Mouse (Mus musculus): ENCODE measurements around the gene Ezr. TPM values are rescaled to one million over a fixed set of nuclear protein-coding genes. Genes with fewer than 3 reads are reported as not detected.

Ezr gene
- polyA plus RNA-seq, 1 experiment from 2014 or later = 94.4 TPM

DNA sequence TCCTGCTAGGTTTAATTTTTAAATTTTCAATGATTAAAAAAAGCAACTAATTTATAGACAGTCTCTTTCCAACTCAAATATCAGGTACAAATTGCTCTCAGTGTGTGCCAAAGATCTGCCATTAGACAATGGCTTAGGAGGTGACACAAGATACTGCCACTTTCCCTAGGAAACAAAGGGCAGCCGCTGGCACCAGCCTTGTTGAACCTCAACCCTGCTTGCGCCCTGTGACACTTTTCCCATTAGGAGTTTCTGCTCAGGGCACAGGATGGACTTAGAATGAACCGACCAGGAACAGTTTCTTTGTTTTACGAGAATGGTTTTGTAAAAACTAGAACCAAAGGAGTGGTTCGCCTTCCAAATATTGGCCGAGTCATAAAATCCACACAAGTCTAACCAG lies 6.5 kb downstream of the Ezr start:
- no peak for ATAC-seq (ENCODE audit: low FRiP score)
- Histone ChIP-seq H3K36me3 (no peaks in the 10 kb centered on the region), H3K4me2 (no peak overlapping the region), H3K27ac (no peak overlapping the region), H3K9ac (no peak overlapping the region), H3K9me3 (no peaks in the 10 kb centered on the region), H3K27me3 (peaks cover 33% of the 10 kb centered on the region), H3K4me3 (no peak overlapping the region), H3K4me1 (replicated peaks) (peaks cover 22% of the 10 kb centered on the region)
- 56% methylated on average over 6 of the region's 6 CpGs for WGBS

DNA sequence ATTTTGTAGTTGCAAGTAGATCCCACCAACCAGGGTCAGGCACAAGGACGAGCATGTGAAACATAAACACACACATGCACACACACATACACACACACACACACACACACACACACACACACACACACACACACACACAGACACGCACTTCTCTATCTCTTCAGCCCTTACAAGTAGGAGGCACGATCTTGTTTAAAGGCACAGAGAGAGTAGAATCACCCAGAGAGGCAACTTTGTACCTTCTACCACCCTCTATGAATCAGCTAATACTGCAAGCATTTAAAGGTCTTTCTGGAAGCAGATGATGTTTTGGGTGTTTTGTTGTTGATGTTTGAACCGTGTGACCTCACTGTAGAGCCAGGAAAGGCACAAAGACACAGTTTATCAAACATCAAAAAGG lies 6.9 kb downstream of the Ezr start:
- Histone ChIP-seq H3K4me1 (replicated peaks) (peaks cover 22% of the 10 kb centered on the region), H3K4me3 (no peak overlapping the region), H3K36me3 (no peaks in the 10 kb centered on the region), H3K4me2 (no peak overlapping the region), H3K27ac (no peak overlapping the region), H3K9me3 (no peaks in the 10 kb centered on the region), H3K9ac (no peak overlapping the region), H3K27me3 (peaks cover 28% of the 10 kb centered on the region)
- no peak for ATAC-seq (ENCODE audit: low FRiP score)
- WGBS = 80% methylated on average over 4 of the region's 4 CpGs

DNA sequence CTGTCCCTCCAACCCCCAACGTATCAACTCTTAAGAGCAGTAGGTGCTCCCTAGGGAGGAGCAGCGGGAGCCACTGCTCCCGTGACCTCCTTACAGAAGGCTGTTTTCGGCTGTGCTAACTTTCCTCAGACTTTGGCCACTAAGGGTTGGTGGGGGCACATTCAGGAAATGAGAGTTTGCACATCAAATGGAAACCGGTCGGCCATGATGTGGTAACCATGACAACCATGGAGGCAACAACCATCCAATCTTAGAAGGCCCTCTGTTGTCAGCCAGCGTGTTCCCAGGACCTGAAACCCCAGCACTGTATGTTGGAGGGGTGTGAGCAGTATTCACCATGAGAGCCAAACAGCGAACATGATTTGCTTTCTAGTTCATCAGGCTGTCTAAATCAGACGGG lies 7.4 kb downstream of the Ezr start:
- 50% methylated on average over 9 of the region's 9 CpGs for WGBS
- H3K9ac ChIP-seq = no peak overlapping the region
- no peaks in the 10 kb centered on the region for H3K9me3 ChIP-seq
- no peak overlapping the region for H3K27ac ChIP-seq
- H3K4me1 ChIP-seq (replicated peaks) = peaks cover 22% of the 10 kb centered on the region
- no peak for ATAC-seq (ENCODE audit: low FRiP score)
- peaks cover 24% of the 10 kb centered on the region for H3K27me3 ChIP-seq
- H3K4me3 ChIP-seq = no peak overlapping the region
- H3K4me2 ChIP-seq = no peak overlapping the region
- no peaks in the 10 kb centered on the region for H3K36me3 ChIP-seq

DNA sequence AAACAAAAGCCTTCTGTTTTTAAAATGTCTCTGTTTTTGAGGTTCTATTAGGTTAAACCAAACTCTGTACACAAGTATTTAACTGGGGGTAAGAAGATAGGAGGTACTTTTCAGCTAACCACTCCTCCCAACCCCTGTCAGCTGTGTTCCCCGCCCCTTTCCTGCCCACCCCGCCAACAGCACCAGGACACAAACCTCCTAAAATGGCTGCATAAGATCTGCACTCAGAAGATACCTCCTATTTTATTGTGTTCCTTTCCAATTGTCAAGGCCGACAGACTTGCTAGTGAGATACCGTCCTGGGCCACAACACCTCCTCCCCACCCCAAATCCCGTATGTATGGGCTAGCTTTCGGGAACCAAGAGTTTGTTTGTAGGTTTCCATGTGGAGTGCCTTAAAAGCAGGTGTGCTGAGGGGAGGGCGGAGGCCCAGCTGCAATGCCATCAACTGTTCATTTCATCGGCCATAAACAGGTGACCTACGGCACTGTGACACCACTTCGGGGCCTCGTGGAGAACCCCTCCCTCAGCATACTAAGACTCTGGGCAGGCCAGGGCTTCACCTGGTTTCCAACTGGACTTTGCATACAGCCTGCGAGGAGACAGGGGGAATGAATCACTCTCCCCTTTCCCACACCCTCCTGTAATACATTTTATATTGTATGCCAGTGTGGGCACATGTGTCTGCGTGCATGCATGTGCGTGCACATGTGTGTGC lies 9.2 kb downstream of the Ezr start:
- Histone ChIP-seq H3K27ac (no peak overlapping the region), H3K4me3 (no peak overlapping the region), H3K9ac (no peak overlapping the region), H3K4me2 (no peak overlapping the region), H3K36me3 (no peaks in the 10 kb centered on the region), H3K9me3 (no peaks in the 10 kb centered on the region), H3K27me3 (peaks cover 7% of the 10 kb centered on the region; the same call in 1 of the 2 replicates), H3K4me1 (replicated peaks) (peaks cover 6% of the 10 kb centered on the region)
- WGBS = 91% methylated on average over 14 of the region's 14 CpGs
- ATAC-seq (ENCODE audit: low FRiP score) = no peak

DNA sequence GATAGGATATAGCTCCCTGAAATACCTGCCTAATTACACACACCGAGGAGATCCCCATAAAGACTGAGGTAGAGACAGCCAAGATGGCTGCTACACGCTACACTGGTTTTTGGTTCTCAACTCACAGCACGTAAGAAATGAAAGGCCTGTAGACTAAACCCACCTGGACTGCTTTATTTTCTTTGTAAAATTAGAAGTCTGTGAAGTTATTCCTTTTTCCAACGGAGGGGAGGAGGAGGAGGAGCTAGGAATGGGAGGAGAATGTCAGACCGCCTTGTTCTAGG lies 10.2 kb downstream of the Ezr start:
- Histone ChIP-seq H3K9me3 (no peaks in the 10 kb centered on the region), H3K4me3 (no peak overlapping the region), H3K27ac (no peak overlapping the region), H3K4me1 (replicated peaks) (peaks cover 3% of the 10 kb centered on the region; the same call in 1 of the 2 replicates), H3K36me3 (no peaks in the 10 kb centered on the region), H3K9ac (no peak overlapping the region), H3K27me3 (peaks cover 3% of the 10 kb centered on the region; the same call in 1 of the 2 replicates), H3K4me2 (no peak overlapping the region)
- WGBS = 81% methylated on average over 5 of the region's 5 CpGs
- no peak for ATAC-seq (ENCODE audit: low FRiP score)

DNA sequence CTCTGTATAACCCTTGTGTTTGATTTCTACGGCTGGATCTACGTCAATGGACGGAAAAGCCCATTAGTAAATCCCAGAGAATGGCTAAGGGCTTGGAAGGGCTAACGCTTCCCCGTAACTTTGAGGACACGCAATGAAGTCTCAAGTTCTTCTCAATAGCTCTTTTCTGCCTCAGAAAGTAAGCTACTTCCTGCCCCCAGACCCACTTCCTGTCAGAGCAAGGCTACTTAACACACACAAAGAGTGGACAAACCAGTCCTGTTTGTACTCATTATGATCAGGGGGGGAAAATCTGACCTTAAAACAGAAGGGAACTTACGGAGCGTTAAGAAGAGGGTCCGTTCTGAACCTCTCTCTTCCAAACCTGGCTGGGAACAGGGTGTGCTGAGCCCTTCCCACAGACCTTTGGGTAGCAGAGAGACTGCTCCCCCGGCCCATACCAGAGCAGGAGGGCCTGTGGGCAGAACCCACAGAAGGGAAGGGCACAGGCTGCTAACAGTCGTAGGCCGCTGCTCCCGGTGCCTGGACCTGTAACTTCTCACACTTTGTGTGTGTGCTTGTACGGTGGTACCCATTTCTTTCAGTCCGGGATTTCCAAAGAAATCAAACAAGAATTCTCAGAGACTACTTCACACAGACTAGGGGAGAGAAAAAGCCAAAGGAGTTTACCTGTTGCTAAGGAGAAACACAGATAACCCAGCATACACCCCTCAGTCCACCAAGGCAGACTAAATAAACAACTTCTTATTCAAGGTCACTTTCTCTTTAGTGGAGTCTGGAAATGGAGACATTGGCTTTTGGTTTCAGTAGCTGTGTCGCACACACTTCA lies 10.7 kb downstream of the Ezr start:
- H3K4me2 ChIP-seq = no peak overlapping the region
- no peaks in the 10 kb centered on the region for H3K9me3 ChIP-seq
- ATAC-seq (ENCODE audit: low FRiP score) = no peak
- no peaks in the 10 kb centered on the region for H3K27me3 ChIP-seq
- H3K4me3 ChIP-seq = no peak overlapping the region
- H3K9ac ChIP-seq = no peak overlapping the region
- H3K4me1 ChIP-seq (replicated peaks) = peaks cover 3% of the 10 kb centered on the region; the same call in 1 of the 2 replicates
- WGBS = 86% methylated on average over 16 of the region's 16 CpGs
- no peaks in the 10 kb centered on the region for H3K36me3 ChIP-seq
- H3K27ac ChIP-seq = no peak overlapping the region

DNA sequence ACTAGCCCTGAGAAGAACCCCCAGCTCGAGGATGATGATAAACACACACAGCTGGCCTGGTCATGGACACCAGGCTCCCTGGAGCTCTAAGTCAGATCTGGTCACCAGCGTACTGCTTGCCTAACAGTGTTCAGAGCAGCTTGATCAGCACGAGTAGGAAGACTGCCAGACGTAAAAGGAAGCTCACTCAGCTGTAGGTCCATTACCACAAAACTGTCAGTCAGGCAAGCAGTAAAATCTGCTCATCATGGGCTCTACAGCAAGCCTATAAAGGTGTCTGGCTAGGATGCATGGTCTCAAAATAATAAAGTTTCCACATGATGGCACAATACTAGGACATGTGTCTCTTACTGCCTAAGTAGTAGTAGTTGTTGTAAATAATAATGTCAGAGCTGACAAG lies 13.0 kb downstream of the Ezr start:
- 0 out of 2 replicates have a peak overlapping the region, but pooled peaks have one; percentile 3 for H3K27ac ChIP-seq
- H3K4me3 ChIP-seq = no peak overlapping the region
- H3K36me3 ChIP-seq = no peaks in the 10 kb centered on the region
- peaks cover 13% of the 10 kb centered on the region for H3K4me1 ChIP-seq (replicated peaks)
- H3K4me2 ChIP-seq = no peak overlapping the region
- H3K9ac ChIP-seq = no peak overlapping the region
- ATAC-seq (ENCODE audit: low FRiP score) = no peak
- 62% methylated on average over 4 of the region's 4 CpGs for WGBS
- no peaks in the 10 kb centered on the region for H3K9me3 ChIP-seq
- H3K27me3 ChIP-seq = no peaks in the 10 kb centered on the region

DNA sequence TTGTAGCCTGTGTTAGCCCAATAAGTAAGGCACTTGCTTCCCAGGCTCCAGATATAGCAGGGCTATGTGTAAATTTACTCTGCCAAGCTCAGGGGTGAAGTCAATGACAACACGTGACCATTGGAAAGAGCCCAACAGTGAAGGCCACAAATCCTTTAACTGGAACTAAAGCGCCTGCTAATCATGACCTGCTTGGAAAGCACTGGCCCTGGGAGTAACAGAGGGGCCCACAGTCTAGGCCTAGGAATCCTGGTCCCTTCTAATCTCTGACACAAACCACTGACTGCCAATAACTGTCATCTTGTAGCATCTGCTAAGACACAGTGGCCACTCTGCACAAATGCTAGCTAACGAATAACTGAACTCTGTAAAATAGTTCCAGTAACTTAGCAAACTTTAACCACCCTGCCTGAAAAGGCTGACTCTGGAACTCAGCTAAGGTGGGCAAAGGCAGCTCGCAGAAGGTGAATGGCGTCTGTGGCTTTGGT lies 14.2 kb downstream of the Ezr start:
- H3K4me1 ChIP-seq (replicated peaks) = peaks cover 23% of the 10 kb centered on the region
- WGBS = 89% methylated on average over 5 of the region's 5 CpGs
- no peak for ATAC-seq (ENCODE audit: low FRiP score)

DNA sequence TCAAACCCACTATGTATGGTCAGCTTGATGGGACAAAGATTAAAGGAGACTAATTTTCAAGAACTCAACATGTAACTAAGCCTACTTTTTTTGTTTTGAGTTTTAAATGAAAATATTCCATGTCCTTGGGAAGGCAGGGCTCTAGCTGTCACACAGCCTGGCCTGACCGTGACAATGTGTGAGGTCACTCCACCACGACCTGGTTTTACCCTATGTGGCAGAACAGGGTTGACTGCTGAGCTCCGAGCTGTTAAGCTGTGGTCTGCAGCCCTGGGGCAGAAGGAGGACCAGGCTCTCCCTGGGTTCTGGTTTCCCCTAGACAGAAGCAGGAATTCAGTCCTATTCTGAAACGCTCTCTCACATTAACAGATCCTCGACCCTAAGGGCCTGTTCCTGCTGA lies 14.8 kb downstream of the Ezr start:
- H3K4me2 ChIP-seq = no peak overlapping the region
- peaks cover 27% of the 10 kb centered on the region for H3K4me1 ChIP-seq (replicated peaks)
- WGBS = 64% methylated on average over 5 of the region's 5 CpGs
- no peaks in the 10 kb centered on the region for H3K9me3 ChIP-seq
- H3K36me3 ChIP-seq = no peaks in the 10 kb centered on the region
- no peak for ATAC-seq (ENCODE audit: low FRiP score)
- H3K9ac ChIP-seq = no peak overlapping the region
- H3K27me3 ChIP-seq = no peaks in the 10 kb centered on the region
- no peak overlapping the region for H3K4me3 ChIP-seq
- H3K27ac ChIP-seq = no peak overlapping the region

More for the DNA sequence above, 14.2 kb downstream of the Ezr start:
- Histone ChIP-seq H3K27ac (no peak overlapping the region), H3K9ac (no peak overlapping the region), H3K36me3 (no peaks in the 10 kb centered on the region), H3K4me3 (no peak overlapping the region), H3K4me2 (no peak overlapping the region), H3K27me3 (no peaks in the 10 kb centered on the region), H3K9me3 (no peaks in the 10 kb centered on the region)

DNA sequence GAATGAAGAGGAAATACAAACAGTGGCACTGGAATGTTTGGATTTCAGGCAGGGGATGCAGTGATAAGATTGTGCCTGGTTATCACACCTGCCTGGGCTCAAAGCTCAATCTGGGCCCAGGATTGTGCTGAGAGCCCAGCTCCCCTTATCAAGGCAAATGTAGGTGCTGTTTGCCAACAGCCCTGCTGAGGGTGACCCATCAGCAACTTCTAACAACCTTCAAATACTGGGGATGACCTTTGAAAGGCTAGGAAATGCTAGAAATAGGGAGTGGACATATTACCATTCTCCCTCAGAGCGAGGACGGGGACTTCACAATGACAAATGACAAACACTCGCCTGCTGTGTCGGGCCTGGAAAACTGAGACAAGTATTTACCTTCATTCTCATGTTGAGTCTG lies 15.8 kb downstream of the Ezr start:
- Histone ChIP-seq H3K27ac (no peak overlapping the region), H3K4me1 (replicated peaks) (peaks cover 27% of the 10 kb centered on the region), H3K27me3 (no peaks in the 10 kb centered on the region), H3K9me3 (no peaks in the 10 kb centered on the region), H3K4me3 (no peak overlapping the region), H3K9ac (no peak overlapping the region), H3K36me3 (no peaks in the 10 kb centered on the region), H3K4me2 (no peak overlapping the region)
- no peak for ATAC-seq (ENCODE audit: low FRiP score)
- WGBS = 74% methylated on average over 4 of the region's 4 CpGs

DNA sequence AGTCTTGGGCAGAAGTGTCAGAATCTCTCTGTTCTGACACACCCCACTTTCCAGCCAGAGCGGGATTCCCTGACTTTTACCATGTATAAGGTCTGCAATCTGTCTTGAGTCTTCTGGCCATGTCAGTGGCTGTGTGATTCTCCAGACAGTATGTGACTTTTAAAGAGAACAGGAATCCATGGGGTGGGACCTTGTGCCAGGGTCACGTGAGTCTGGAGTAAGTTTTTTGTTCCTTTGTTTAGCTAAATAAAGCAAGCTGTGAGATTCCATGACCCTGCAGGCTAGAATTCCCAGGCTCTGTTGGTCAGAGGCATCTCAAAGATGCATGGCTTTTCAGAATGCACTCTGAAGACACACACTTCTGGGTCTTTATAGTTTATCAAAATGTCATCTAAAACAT lies 16.7 kb downstream of the Ezr start:
- Histone ChIP-seq H3K9me3 (no peaks in the 10 kb centered on the region), H3K4me3 (no peak overlapping the region), H3K4me1 (replicated peaks) (peaks cover 27% of the 10 kb centered on the region), H3K9ac (no peak overlapping the region), H3K27ac (no peak overlapping the region), H3K27me3 (no peaks in the 10 kb centered on the region), H3K36me3 (no peaks in the 10 kb centered on the region), H3K4me2 (no peak overlapping the region)
- WGBS = 12% methylated on average over 2 of the region's 2 CpGs
- no peak for ATAC-seq (ENCODE audit: low FRiP score)

DNA sequence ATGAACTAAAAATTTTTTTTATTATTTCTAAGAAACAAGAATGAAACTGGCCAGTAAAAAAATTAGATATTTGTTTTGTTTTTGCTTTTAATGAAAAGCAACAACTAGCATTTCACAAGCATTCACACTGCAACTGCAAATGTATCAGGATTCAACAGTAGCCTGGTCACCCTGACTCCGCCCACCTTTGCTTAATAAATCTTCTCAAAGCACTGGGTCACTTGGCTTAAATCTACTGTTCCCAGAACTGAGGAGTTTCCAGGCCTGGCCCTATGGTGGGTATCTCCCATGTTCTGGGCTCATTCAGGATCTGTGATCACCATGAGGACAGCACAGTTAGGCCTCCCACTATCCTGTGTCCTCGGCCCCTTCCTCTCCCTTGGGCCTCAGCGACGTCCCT lies 17.9 kb downstream of the Ezr start:
- Histone ChIP-seq H3K4me2 (no peak overlapping the region), H3K27me3 (no peaks in the 10 kb centered on the region), H3K36me3 (no peaks in the 10 kb centered on the region), H3K27ac (no peak overlapping the region), H3K4me1 (replicated peaks) (peaks cover 32% of the 10 kb centered on the region), H3K4me3 (no peak overlapping the region), H3K9me3 (no peaks in the 10 kb centered on the region), H3K9ac (no peak overlapping the region)
- WGBS = 66% methylated on average over 4 of the region's 4 CpGs
- no peak for ATAC-seq (ENCODE audit: low FRiP score)

DNA sequence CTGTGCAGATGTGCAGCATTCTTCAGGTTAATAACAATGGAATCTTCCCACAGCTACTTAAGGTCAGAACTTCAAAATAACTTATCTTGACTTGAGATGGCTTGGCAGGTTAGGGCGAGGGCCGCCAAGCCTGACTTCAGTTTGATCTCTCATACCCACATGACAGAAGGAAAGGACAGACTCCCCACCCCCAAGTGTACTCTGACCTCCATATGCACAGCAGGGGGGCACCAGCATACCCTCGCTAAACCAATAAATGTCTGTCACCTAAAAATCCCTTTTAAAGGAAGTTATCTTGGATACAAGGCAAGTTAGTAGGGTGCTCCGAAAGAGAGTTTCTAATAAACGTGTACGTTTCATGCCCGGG lies 18.4 kb downstream of the Ezr start:
- Histone ChIP-seq H3K4me1 (replicated peaks) (peaks cover 34% of the 10 kb centered on the region), H3K27me3 (no peaks in the 10 kb centered on the region), H3K4me2 (no peak overlapping the region), H3K9me3 (no peaks in the 10 kb centered on the region), H3K4me3 (no peak overlapping the region), H3K9ac (no peak overlapping the region), H3K27ac (no peak overlapping the region), H3K36me3 (no peaks in the 10 kb centered on the region)
- 64% methylated on average over 7 of the region's 7 CpGs for WGBS
- no peak for ATAC-seq (ENCODE audit: low FRiP score)

Data from hindbrain, embryonic 13.5 days (tissue).